Mouse (Mus musculus): Measurements from ENCODE around the gene Zfp683. TPM values are rescaled to one million over a fixed set of nuclear protein-coding genes. Genes with fewer than 3 reads are reported as not detected.

Zfp683 gene
- polyA plus RNA-seq, 1 experiment from 2014 or later: not detected

GRCm38 (mm10) chr4:134060135-134060865 lies 6.7 kb downstream of the Zfp683 start, which contains the start of gene Crybg2:
Crybg2 (plus strand) TSS chr4:134060815.
- Histone ChIP-seq H3K4me2 (ENCODE audit: low read length) (no peak within 1 kb of the TSS), H3K27me3 (ENCODE audit: insufficient read depth, low read length) (no peaks in the 10 kb centered on the region), H3K36me3 (ENCODE audit: insufficient read depth, low read length) (no peaks in the 10 kb centered on the region), H3K9me3 (replicated peaks; ENCODE audit: low read length) (no peaks in the 10 kb centered on the region), H3K4me3 (replicated peaks; ENCODE audit: low read depth, low read length) (no peak within 1 kb of the TSS), H3K9ac (ENCODE audit: low read depth, low read length) (no peak within 1 kb of the TSS), H3K27ac (no peak within 1 kb of the TSS), H3K4me1 (replicated peaks; ENCODE audit: insufficient read depth, low read length) (0 out of 2 replicates have a peak, but pooled peaks cover 5% of the 10 kb centered on the region)
- WGBS: 61% methylated on average over 28 of the region's 28 CpGs
- ATAC-seq (replicated peaks; ENCODE audit: low FRiP score, low read depth) (no peak), DNase-seq (ENCODE audit: low spot score) (no peak)
- no peak for TF ChIP-seq CTCF (IDR thresholded peaks at IDR 0.05; ENCODE audit: low read depth)

DNA sequence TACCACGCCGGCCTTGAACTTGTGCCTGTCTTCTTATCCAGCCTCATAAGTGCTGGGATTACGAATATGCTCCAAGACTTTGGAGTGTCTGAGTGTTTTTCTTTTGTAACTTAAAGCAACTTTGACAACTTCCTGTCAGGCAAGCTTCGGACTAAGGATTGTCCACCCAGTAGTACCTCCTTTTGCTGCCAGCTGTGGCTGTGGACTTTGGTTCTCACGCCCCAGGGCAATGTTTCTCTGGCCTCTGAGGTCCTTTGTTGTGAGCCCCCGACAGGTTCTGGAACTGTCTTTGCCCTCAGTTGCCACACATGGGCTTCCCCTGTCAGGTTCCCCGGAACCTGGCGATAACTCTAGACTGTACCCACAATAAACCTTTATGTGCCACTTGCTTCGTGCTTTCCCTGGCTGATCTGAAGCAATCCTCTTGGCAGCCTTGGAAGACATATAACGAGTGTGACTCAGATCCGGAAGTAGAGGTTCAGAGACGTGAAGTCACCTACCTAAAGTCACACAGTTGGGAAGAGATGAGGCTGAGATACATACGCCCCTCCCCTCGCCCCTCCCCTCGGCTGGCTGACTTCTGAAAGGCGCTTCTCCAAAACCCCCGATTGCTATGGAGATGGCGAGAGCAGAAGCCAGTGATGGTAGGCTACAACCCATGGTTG lies 7.7 kb downstream of the Zfp683 start:
- no peak overlapping the region for H3K27ac ChIP-seq
- ATAC-seq (replicated peaks; ENCODE audit: low FRiP score, low read depth): no peak

GRCm38 (mm10) chr4:134061944-134062446 lies 8.4 kb downstream of the Zfp683 start:
- WGBS: 51% methylated on average over 8 of the region's 8 CpGs
- Histone ChIP-seq H3K27me3 (ENCODE audit: insufficient read depth, low read length) (no peaks in the 10 kb centered on the region), H3K9ac (ENCODE audit: low read depth, low read length) (no peak overlapping the region), H3K36me3 (ENCODE audit: insufficient read depth, low read length) (no peaks in the 10 kb centered on the region), H3K9me3 (replicated peaks; ENCODE audit: low read length) (no peaks in the 10 kb centered on the region), H3K4me3 (replicated peaks; ENCODE audit: low read depth, low read length) (no peak overlapping the region), H3K27ac (no peak overlapping the region), H3K4me1 (replicated peaks; ENCODE audit: insufficient read depth, low read length) (0 out of 2 replicates have a peak, but pooled peaks cover 5% of the 10 kb centered on the region), H3K4me2 (ENCODE audit: low read length) (no peak overlapping the region)
- DNase-seq (ENCODE audit: low spot score) (no peak), ATAC-seq (replicated peaks; ENCODE audit: low FRiP score, low read depth) (no peak)
- no peak for TF ChIP-seq CTCF (IDR thresholded peaks at IDR 0.05; ENCODE audit: low read depth)

More for the DNA sequence above, 7.7 kb downstream of the Zfp683 start:
- DNase-seq (ENCODE audit: low spot score): no peak
- no peak for TF ChIP-seq CTCF (IDR thresholded peaks at IDR 0.05; ENCODE audit: low read depth)
- 62% methylated on average over 18 of the region's 18 CpGs for WGBS
- no peaks in the 10 kb centered on the region for H3K36me3 ChIP-seq (ENCODE audit: insufficient read depth, low read length)
- H3K9ac ChIP-seq (ENCODE audit: low read depth, low read length): no peak overlapping the region
- no peak overlapping the region for H3K4me3 ChIP-seq (replicated peaks; ENCODE audit: low read depth, low read length)
- 0 out of 2 replicates have a peak, but pooled peaks cover 5% of the 10 kb centered on the region for H3K4me1 ChIP-seq (replicated peaks; ENCODE audit: insufficient read depth, low read length)
- no peaks in the 10 kb centered on the region for H3K9me3 ChIP-seq (replicated peaks; ENCODE audit: low read length)
- H3K27me3 ChIP-seq (ENCODE audit: insufficient read depth, low read length): no peaks in the 10 kb centered on the region
- H3K4me2 ChIP-seq (ENCODE audit: low read length): no peak overlapping the region

DNA sequence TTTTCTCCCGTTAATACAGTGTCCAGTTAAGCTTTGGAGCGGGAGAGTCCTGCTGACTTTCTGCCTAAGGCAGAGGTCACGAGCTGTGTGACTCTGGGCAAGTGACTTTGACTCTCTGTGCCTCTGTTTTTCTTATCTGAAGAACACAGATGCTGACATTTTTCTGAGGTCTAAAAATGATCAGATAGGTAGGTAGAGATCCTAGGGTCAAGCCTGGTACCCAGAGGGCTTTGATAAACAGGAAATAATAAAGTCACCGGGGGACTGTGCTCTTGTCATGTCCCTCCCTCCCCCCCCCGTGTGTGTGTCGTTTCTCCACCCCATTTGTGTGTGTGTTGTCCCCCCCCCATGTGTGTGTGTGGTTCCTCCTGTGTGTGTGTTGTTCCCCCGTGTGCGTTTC lies 8.9 kb downstream of the Zfp683 start:
- ATAC-seq (replicated peaks; ENCODE audit: low FRiP score, low read depth): no peak
- Histone ChIP-seq H3K4me3 (replicated peaks; ENCODE audit: low read depth, low read length) (no peak overlapping the region), H3K27me3 (ENCODE audit: insufficient read depth, low read length) (no peaks in the 10 kb centered on the region), H3K9ac (ENCODE audit: low read depth, low read length) (no peak overlapping the region), H3K36me3 (ENCODE audit: insufficient read depth, low read length) (no peaks in the 10 kb centered on the region), H3K4me1 (replicated peaks; ENCODE audit: insufficient read depth, low read length) (0 out of 2 replicates have a peak, but pooled peaks cover 5% of the 10 kb centered on the region), H3K9me3 (replicated peaks; ENCODE audit: low read length) (no peaks in the 10 kb centered on the region), H3K4me2 (ENCODE audit: low read length) (no peak overlapping the region), H3K27ac (no peak overlapping the region)
- TF ChIP-seq CTCF (IDR thresholded peaks at IDR 0.05; ENCODE audit: low read depth): no peak
- no peak for DNase-seq (ENCODE audit: low spot score)
- 64% methylated on average over 8 of the region's 8 CpGs for WGBS

- Histone ChIP-seq H3K36me3 (ENCODE audit: insufficient read depth, low read length) (no peaks in the 10 kb centered on the region), H3K9me3 (replicated peaks; ENCODE audit: low read length) (no peaks in the 10 kb centered on the region), H3K27ac (no peak overlapping the region), H3K9ac (ENCODE audit: low read depth, low read length) (no peak overlapping the region), H3K27me3 (ENCODE audit: insufficient read depth, low read length) (no peaks in the 10 kb centered on the region), H3K4me3 (replicated peaks; ENCODE audit: low read depth, low read length) (no peak overlapping the region), H3K4me2 (ENCODE audit: low read length) (peak overlapping the region; percentile 29), H3K4me1 (replicated peaks; ENCODE audit: insufficient read depth, low read length) (no peaks in the 10 kb centered on the region)
- TF ChIP-seq CTCF (IDR thresholded peaks at IDR 0.05; ENCODE audit: low read depth): no peak
- ATAC-seq (replicated peaks; ENCODE audit: low FRiP score, low read depth) (no peak), DNase-seq (ENCODE audit: low spot score) (no peak)
- 14% methylated on average over 23 of the region's 23 CpGs for WGBS
These were observed 11.9 kb downstream of the Zfp683 start for GRCm38 (mm10) chr4:134065431-134066004.

DNA sequence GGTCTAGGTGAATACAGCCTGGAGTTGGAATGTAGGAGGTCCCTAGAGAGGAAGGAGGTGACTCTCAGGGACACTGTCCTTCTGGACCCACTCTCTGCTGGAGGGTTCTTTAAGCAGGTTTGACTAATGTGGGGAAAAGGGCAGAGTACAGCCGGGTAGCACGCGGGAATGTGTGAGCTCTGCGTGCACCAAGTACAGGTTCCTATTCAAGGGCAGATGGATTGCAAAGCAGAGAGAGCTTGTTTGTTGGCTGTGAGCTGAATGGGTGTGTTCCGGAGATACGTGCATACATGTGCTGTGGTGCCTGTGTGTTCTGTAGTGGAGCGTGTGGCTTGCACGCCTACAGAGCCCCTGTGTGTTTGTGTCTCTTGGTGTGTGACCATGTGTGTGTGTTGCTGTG lies 13.7 kb downstream of the Zfp683 start:
- no peak overlapping the region for H3K4me3 ChIP-seq (replicated peaks; ENCODE audit: low read depth, low read length)
- no peak for TF ChIP-seq CTCF (IDR thresholded peaks at IDR 0.05; ENCODE audit: low read depth)
- ATAC-seq (replicated peaks; ENCODE audit: low FRiP score, low read depth): peak; percentile 46; the same call in 1 of the 2 replicates

More for the DNA sequence above, 13.7 kb downstream of the Zfp683 start:
- Histone ChIP-seq H3K4me1 (replicated peaks; ENCODE audit: insufficient read depth, low read length) (no peaks in the 10 kb centered on the region), H3K9me3 (replicated peaks; ENCODE audit: low read length) (no peaks in the 10 kb centered on the region), H3K27me3 (ENCODE audit: insufficient read depth, low read length) (no peaks in the 10 kb centered on the region), H3K27ac (no peak overlapping the region), H3K36me3 (ENCODE audit: insufficient read depth, low read length) (no peaks in the 10 kb centered on the region), H3K4me2 (ENCODE audit: low read length) (no peak overlapping the region), H3K9ac (ENCODE audit: low read depth, low read length) (no peak overlapping the region)
- no peak for DNase-seq (ENCODE audit: low spot score)
- WGBS: 85% methylated on average over 8 of the region's 8 CpGs
